Mouse (Mus musculus) splenic B cell, adult 2 months (primary cell): ENCODE data around the gene Apba1.

Experiments
- DNase-seq: peaks from one replicate; pipeline ENCODE4 v3.0.0-alpha.2; 2011; ENCODE audit warnings: low read depth, low spot score
- H3K27me3 ChIP-seq: 2 replicates; pipeline ENCODE4 v1.6.1; 2012; ENCODE audit warnings: mild to moderate bottlenecking, low read length, moderate library complexity, mixed read lengths; ENCODE audit not compliant: control insufficient read depth, poor library complexity, insufficient read depth, severe bottlenecking
- H3K36me3 ChIP-seq: 2 replicates; pipeline ENCODE4 v1.6.1; 2012; ENCODE audit warnings: mild to moderate bottlenecking, low read length, moderate library complexity, mixed read lengths; ENCODE audit not compliant: control insufficient read depth, poor library complexity, insufficient read depth, severe bottlenecking

Gene Apba1

DNA sequence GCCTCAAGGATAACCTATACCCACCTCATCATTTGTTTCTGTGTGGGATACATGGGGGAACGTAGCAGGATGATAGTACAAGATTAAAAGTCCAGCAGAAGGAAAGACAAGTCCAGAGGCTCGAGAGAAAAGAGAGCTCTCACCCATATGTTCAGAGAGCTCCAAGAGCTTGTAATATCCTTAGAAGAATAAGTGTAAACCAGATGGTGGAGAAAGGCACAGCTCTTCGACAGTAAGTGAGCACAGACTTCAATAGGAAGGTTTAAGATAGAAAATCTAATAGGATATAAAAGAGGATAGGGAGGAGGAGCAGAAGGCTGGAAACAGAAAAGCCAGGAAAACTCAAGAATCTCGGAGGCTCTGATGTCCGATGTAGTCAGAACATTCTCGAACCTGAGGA lies 115.8 kb downstream of the Apba1 start:
- H3K36me3 ChIP-seq, result no peaks in the 10 kb centered on the region
- no peaks in the 10 kb centered on the region for H3K27me3 ChIP-seq
- DNase-seq, result no peak

DNA sequence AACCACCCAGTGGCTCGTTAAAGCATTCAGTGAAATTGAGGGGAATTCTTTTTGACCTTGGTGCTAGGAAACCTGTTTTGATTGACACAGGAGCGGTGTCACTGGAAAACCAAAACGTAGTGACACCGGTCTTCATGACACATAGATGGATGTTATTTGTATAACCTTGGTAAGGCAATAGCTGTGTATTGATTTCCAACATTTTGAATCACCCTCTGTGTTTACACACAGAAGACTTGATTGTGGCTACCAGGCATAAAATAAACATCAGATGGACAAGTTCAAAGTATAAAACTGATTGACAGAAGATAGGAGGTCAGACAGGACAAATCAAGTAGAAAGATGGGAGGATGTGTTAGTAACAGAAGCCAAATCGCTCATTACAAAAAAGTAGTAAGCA lies 117.1 kb downstream of the Apba1 start:
- Histone ChIP-seq H3K36me3 (no peaks in the 10 kb centered on the region), H3K27me3 (no peaks in the 10 kb centered on the region)
- DNase-seq, result no peak

DNA sequence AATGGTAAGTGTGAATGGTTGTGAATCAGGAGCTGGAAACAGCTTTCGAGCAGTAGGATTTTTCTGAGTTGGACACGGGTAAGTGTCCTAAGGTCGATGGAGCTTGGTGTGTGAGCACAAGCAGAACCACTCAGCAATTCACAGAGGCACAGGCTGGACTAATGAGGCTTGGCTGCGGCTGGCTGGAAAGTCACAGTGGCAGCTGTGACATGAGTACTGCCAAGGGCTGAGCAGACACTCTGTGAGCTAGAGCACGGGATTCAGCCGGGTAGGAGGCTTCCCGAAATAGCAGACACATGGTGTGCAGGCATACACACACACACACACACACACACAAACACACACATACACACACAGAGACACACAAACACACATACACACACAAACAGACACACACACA lies 121.2 kb downstream of the Apba1 start:
- no peak for DNase-seq

DNA sequence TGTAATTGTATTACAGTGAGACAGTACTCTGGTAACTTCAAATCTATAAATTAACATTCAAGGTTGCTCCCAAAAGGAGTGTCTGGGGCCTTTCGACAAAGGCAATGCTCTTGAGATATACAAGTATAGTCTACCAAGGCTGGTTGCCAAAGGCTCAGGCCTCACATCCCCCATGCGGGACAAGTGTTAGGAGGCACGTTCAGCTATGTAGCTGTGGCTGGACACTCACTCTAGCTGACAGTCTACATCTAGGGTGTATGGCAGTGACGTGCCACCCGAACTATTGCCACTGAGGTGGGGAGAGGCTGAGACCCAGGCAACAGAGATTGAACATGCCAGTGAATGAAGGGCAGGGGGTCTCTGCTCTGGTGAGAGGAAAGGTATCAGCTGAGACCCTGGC lies 127.5 kb downstream of the Apba1 start:
- no peaks in the 10 kb centered on the region for H3K27me3 ChIP-seq

More for the DNA sequence above, 121.2 kb downstream of the Apba1 start:
- no peaks in the 10 kb centered on the region for H3K36me3 ChIP-seq
- H3K27me3 ChIP-seq, result no peaks in the 10 kb centered on the region

DNA sequence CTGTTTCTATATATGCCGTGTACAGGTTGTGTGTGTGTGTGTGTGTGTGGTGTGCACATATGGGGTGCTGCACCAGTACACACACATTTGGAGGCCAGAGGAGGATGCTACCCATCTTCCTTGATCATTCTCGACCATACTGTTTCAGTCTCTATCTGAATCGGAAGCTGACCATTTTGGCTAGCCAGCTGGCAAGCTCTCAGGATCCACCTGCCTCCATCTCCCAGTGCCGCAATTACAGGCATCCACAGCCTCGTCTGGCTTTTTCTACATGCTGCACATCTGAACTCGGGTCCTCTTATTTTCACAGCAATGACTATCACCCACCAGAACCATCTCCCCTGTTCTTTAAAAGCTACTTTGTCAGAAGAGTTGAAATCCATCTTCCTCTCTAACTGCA lies 132.7 kb downstream of the Apba1 start:
- no peak for DNase-seq
- H3K27me3 ChIP-seq, result no peaks in the 10 kb centered on the region
- no peaks in the 10 kb centered on the region for H3K36me3 ChIP-seq

More for the DNA sequence above, 127.5 kb downstream of the Apba1 start:
- H3K36me3 ChIP-seq, result no peaks in the 10 kb centered on the region
- DNase-seq, result no peak

DNA sequence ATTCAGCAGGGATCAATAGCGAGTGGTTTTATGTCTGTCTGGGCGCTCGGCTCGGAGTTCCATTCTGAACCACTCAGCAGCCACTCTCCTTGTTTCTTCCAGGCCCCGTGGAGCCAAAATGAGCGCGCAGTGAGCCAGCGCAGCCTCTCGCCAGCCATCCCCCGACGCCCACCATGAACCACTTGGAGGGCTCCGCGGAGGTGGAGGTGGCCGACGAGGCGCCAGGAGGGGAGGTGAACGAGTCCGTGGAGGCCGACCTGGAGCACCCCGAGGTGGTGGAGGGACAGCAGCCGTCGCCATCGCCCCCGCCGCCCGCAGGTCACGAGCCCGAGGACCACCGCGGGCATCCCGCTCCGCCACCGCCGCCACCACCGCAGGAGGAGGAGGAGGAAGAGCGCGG lies 133.9 kb downstream of the Apba1 start:
- H3K27me3 ChIP-seq, result no peaks in the 10 kb centered on the region
- no peaks in the 10 kb centered on the region for H3K36me3 ChIP-seq
- DNase-seq, result no peak

DNA sequence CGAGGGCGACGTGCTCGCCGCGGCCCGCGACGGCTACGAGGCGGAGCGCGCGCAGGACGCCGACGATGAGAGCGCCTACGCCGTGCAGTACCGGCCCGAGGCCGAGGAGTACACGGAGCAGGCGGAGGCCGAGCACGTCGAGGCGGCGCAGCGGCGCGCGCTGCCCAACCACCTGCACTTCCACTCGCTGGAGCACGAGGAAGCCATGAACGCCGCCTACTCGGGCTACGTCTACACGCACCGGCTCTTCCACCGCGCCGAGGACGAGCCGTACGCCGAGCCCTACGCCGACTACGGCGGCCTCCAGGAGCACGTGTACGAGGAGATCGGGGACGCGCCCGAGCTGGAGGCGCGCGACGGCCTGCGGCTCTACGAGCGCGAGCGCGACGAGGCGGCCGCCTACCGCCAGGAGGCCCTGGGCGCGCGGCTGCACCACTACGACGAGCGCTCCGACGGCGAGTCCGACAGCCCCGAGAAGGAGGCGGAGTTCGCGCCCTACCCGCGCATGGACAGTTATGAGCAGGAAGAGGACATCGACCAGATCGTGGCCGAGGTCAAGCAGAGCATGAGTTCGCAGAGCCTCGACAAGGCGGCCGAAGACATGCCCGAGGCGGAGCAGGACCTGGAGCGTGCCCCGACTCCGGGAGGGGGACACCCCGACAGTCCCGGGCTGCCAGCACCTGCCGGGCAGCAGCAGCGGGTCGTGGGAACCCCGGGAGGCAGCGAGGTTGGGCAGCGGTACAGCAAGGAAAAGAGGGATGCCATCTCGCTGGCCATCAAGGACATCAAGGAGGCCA lies 134.6 kb downstream of the Apba1 start:
- H3K27me3 ChIP-seq, result no peaks in the 10 kb centered on the region
- DNase-seq, result no peak
- no peaks in the 10 kb centered on the region for H3K36me3 ChIP-seq

DNA sequence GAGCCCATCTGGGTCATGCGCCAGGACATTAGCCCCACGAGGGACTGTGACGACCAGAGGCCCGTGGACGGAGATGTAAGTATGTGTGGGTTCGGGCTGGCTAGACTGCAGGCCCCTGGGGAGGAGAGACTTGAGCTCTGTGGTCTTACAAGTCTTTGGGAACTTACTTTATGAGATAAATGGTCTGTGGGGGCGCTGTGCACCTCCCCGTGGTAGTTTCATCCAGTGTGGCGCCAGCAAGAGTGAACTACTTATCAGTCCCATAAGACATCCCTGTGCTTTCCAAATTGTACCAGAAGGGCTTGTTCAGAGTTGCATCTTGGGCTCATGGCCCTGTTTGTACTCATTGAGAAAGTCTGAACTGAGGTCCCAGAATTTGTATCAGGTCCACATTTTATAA lies 135.3 kb downstream of the Apba1 start:
- DNase-seq, result no peak
- H3K36me3 ChIP-seq, result no peaks in the 10 kb centered on the region

DNA sequence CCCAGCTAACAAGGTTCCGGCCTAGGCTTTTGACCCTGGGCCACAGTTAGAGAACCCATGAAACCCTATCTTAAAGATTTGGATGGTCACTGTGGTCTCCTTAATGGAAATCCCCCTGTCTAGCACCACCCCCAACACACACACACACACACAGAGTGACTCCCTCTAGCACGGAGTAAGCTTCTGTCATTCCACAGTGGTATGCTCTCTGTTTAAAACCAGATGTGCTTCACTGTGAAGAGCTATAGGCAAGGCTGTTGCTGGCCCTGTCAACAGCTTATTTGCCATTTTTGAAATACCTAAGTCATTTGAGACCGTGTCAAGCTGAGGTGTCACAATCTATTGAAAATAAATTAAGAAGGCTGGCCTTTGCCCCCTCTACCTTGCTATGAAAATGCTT lies 136.1 kb downstream of the Apba1 start:
- no peaks in the 10 kb centered on the region for H3K36me3 ChIP-seq
- no peaks in the 10 kb centered on the region for H3K27me3 ChIP-seq
- no peak for DNase-seq

More for the DNA sequence above, 135.3 kb downstream of the Apba1 start:
- no peaks in the 10 kb centered on the region for H3K27me3 ChIP-seq

DNA sequence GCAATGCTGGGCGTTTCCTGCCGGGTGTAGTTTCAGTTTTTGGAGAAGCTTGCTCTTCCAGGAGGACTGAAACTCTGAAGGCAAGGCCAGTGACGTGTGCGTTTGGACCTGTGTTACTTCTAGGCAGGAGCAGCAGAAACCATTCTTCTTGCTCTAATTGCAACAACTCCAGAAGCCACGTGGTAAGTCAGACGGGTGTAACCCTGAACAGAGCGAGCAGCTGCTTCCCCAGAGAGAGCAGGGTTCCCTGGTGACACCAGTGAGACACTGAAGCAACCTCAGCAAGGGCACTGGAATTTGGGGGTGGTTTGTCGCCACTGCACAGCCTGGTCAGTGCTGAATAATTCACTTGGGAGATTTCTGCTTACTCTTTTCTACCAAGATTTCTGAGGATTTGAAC lies 138.2 kb downstream of the Apba1 start:
- H3K36me3 ChIP-seq, result no peaks in the 10 kb centered on the region
- no peaks in the 10 kb centered on the region for H3K27me3 ChIP-seq
- no peak for DNase-seq

DNA sequence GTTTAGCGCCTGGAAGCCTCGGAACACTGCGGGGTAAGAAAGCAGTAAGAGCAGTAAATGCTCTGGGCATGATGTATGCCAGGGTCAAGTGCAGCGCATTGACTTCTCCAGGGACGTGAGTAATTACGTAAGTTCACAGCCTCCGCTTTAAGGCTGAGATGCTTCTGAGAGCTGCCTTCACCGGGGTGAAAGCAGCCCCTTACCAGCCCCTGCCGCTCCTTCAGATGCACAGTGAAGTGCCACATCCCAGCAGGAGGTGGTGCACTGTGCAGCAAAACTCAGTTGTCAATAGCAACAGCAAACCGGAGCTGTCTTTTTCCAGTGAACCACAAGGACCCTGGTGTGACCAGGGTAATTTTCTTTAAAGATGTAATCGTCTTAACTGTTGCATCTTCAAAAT lies 139.8 kb downstream of the Apba1 start:
- H3K27me3 ChIP-seq, result no peaks in the 10 kb centered on the region
- no peak for DNase-seq
- H3K36me3 ChIP-seq, result no peaks in the 10 kb centered on the region

DNA sequence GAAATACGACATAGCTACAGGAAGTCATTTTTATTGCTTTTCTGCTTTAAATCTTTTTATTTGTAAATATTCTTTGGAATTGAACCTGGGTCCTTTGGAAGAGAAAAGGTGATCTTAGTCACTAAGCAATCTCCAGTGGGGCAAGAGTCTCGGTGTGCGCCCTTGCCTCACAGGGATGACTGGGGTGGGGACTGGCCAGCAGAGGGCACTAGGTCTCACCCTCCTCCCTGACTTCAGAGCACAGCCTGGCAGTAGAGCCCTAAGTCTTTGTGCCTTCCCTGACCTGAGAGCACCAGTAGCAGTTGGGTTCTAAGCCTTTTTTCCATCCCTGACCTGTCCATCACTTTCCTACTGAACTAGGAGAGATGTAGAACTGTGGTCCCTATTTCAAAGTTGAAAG lies 142.5 kb downstream of the Apba1 start:
- Histone ChIP-seq H3K36me3 (no peaks in the 10 kb centered on the region), H3K27me3 (no peaks in the 10 kb centered on the region)
- DNase-seq, result no peak

DNA sequence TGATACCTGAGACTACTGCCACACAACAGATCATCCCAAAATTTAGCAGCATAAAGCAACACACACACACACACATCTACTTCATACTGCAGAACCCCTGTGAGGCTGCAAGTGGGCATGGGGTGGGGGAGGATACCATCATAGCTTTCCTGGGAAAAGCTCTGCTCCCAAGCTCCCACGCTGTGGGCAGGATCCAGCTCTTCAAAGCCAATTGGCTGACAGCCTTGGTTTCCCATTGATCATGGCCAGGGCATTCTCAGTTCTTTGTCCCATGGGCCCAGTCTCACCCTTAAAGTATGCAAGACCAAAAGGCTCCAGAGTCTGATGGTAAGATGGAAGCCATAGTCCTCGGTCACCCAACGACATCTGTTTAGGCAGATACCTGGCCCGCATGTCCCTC lies 143.1 kb downstream of the Apba1 start:
- no peak for DNase-seq
- H3K27me3 ChIP-seq, result no peaks in the 10 kb centered on the region

DNA sequence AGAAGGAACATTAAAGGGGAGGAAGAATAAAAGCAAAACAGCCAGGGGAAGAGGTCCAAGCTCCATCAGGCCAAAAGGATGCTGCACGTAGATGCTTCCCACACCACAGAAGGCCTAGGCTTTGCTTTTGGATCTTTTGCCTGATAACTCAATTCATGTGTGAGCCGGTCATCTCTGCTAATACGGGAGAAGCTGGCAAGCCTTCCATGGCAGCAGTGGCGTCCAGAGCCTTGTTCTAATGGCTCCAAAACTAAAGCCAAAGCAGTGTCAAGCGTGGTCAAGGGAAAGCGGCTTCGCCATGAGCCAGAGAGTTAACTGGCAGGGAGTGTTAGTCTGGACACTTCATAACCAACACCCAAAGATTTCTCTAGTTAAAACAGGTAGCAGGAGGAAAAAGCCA lies 144.4 kb downstream of the Apba1 start:
- DNase-seq, result no peak
- H3K27me3 ChIP-seq, result no peaks in the 10 kb centered on the region
- H3K36me3 ChIP-seq, result no peaks in the 10 kb centered on the region

More for the DNA sequence above, 143.1 kb downstream of the Apba1 start:
- H3K36me3 ChIP-seq, result no peaks in the 10 kb centered on the region

DNA sequence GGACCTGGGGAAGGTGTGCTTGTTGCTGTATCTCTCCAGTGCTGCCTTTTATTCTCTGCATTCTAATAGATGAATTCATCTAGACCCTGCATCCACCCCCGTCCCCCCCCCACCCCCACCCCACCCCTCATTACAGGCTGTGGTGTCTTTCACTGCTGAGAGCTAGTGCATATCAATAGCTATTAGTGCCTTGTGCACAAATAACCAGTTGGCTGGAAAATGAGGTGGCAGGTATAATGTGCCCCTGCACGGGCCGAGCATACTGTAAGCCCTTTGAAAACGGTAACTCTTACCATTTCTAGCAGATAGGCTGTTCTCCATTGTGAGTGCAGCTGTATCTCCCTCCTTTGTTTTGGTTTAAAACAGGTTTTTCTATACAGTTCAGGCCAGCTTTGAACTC lies 146.2 kb downstream of the Apba1 start:
- no peaks in the 10 kb centered on the region for H3K27me3 ChIP-seq
- H3K36me3 ChIP-seq, result no peaks in the 10 kb centered on the region
- no peak for DNase-seq

DNA sequence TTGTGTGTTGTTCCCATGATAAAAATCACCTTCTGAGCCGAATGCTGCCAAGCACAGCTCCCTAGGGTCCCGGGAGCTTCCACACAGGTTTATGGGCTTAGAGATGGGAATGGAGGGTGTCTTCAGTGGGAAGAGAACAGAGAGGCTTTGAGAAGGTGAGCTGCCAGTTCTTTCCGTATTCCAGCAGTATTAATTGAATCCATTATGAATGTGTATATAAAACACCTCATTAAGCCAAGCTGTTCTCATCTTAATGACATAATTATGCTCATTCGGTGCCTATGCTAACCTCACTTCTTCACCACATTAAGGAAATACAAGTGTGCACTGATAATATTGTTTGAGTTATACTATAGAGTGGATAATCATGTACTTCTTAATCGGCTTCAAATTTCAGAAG lies 147.1 kb downstream of the Apba1 start:
- H3K27me3 ChIP-seq, result no peaks in the 10 kb centered on the region
- DNase-seq, result no peak
- H3K36me3 ChIP-seq, result no peaks in the 10 kb centered on the region
